Mouse (Mus musculus): ENCODE results near the gene Fgfr2. TPM values are rescaled to one million over a fixed set of nuclear protein-coding genes. Genes with fewer than 3 reads are reported as not detected.

The Fgfr2 gene
- polyA plus RNA-seq, 1 experiment from 2014 or later, result 93.4 TPM

DNA sequence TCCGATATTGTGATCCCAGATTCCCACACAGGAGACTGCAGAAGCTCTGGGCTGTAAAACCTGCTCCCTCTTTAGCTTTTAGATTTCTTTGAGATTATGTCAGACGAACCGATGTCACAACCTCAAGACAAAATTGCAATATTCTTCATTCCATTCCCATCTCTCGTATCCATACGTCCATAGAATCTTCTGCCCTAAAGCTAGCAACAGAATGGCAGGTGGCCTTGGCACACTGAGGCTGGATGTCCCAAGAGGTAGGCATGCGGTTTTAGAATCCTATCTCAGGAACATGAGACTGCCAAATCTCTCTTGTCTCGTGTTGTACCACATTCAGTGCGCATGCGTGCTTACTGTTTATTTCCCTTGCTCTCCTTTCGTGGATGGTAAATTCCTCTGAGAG is 2757.4 kb downstream of the Fgfr2 start:
- no peak overlapping the region for H3K9ac ChIP-seq (ENCODE audit: low read length)
- H3K9me3 ChIP-seq (replicated peaks; ENCODE audit: control insufficient read depth, low read length), result no peaks in the 10 kb centered on the region
- ATAC-seq (ENCODE audit: insufficient read depth, low FRiP score), result no peak
- no peaks in the 10 kb centered on the region for H3K36me3 ChIP-seq (ENCODE audit: control insufficient read depth, insufficient read depth, low read length)
- WGBS, result 90% methylated on average over 10 of the region's 10 CpGs
- no peak overlapping the region for H3K4me2 ChIP-seq (ENCODE audit: low read depth, low read length)
- H3K27ac ChIP-seq (ENCODE audit: low read length), result no peak overlapping the region
- no peaks in the 10 kb centered on the region for H3K27me3 ChIP-seq (ENCODE audit: control insufficient read depth, insufficient read depth, low read length)
- no peak overlapping the region for H3K4me3 ChIP-seq (replicated peaks; ENCODE audit: low read length)
- no peaks in the 10 kb centered on the region for H3K4me1 ChIP-seq (ENCODE audit: control insufficient read depth, insufficient read depth, low read length)

DNA sequence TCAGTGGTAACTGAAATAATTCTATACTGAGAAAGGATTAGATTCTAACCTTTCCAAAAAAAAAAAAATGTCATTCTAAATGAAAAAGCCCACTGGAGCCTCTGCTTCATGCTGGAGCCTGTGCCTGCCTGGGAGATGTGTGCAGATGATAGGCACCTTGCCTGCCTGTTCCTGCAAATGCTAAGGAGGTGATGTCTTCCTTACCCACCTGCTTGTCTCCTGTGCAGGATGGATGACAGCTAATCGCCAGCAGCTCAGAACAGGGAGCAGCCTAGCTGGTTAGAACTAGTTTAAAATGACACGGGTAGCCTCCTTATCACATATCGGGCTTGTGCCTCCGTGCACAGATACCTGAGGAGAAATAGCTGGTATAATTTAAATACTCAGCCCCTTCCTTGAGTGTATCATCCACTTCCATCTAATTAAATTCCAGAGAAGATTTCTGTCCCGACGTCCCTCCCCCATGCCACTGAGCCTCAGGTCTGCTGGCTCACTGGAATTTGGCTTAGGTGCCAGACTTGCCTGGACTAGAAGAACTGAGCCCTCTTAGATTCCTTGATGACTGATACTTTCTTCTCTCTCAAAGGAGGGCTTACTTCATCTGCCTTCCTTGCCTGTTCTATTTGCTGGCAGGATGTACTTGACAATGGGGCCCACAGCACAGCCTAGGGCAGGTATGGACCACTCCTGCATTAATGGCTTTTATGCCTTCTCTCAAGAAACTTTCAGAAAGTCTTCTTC is 2782.6 kb downstream of the Fgfr2 start:
- Histone ChIP-seq H3K4me1 (ENCODE audit: control insufficient read depth, insufficient read depth, low read length) (0 out of 2 replicates have a peak, but pooled peaks cover 2% of the 10 kb centered on the region), H3K4me3 (replicated peaks; ENCODE audit: low read length) (no peak overlapping the region), H3K4me2 (ENCODE audit: low read depth, low read length) (no peak overlapping the region), H3K9me3 (replicated peaks; ENCODE audit: control insufficient read depth, low read length) (no peaks in the 10 kb centered on the region), H3K36me3 (ENCODE audit: control insufficient read depth, insufficient read depth, low read length) (no peaks in the 10 kb centered on the region), H3K9ac (ENCODE audit: low read length) (no peak overlapping the region), H3K27ac (ENCODE audit: low read length) (peak overlapping the region; percentile 76), H3K27me3 (ENCODE audit: control insufficient read depth, insufficient read depth, low read length) (no peaks in the 10 kb centered on the region)
- ATAC-seq (ENCODE audit: insufficient read depth, low FRiP score), result peak; percentile 60
- WGBS, result 65% methylated on average over 6 of the region's 6 CpGs

GRCm38 (mm10) chr7:130337601-130338000 is 2785.5 kb downstream of the Fgfr2 start:
- no peak for ATAC-seq (ENCODE audit: insufficient read depth, low FRiP score)
- Histone ChIP-seq H3K4me2 (ENCODE audit: low read depth, low read length) (no peak overlapping the region), H3K27me3 (ENCODE audit: control insufficient read depth, insufficient read depth, low read length) (no peaks in the 10 kb centered on the region), H3K9ac (ENCODE audit: low read length) (no peak overlapping the region), H3K4me3 (replicated peaks; ENCODE audit: low read length) (no peak overlapping the region), H3K27ac (ENCODE audit: low read length) (no peak overlapping the region), H3K36me3 (ENCODE audit: control insufficient read depth, insufficient read depth, low read length) (no peaks in the 10 kb centered on the region), H3K4me1 (ENCODE audit: control insufficient read depth, insufficient read depth, low read length) (0 out of 2 replicates have a peak, but pooled peaks cover 2% of the 10 kb centered on the region), H3K9me3 (replicated peaks; ENCODE audit: control insufficient read depth, low read length) (no peaks in the 10 kb centered on the region)
- 93% methylated on average over 7 of the region's 7 CpGs for WGBS

DNA sequence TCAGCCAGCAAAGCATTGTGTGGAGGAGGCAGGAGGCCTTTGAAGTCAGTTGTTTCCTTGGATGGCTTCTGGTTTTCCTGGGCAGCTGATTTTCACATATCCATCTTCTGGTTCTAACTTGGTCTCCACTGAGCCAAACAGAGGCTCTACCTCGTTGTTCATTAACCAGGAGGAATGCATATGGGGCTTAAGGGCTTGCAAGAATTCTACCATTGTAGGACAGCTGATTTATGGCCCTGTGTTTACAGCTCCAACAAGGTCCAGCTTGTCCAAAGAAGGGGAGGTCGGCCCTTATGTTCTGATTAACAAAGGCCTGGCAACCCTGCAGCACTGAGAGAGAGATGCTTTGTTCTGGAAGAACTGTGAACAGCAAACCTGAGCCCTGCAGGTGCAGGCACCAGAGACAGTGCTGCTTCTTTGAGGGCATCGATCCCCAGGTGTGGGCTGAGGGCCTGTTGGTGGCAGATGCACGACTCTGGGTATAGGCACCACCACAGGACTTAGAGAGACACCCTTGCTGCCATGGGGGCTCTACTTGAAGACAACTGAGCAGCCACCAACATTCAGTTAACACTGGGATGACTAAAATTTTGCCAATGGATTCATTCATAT is 2787.6 kb downstream of the Fgfr2 start:
- Histone ChIP-seq H3K9ac (ENCODE audit: low read length) (no peak overlapping the region), H3K4me3 (replicated peaks; ENCODE audit: low read length) (no peak overlapping the region), H3K4me1 (ENCODE audit: control insufficient read depth, insufficient read depth, low read length) (0 out of 2 replicates have a peak, but pooled peaks cover 2% of the 10 kb centered on the region), H3K9me3 (replicated peaks; ENCODE audit: control insufficient read depth, low read length) (no peaks in the 10 kb centered on the region), H3K27ac (ENCODE audit: low read length) (peak overlapping the region; percentile 60), H3K27me3 (ENCODE audit: control insufficient read depth, insufficient read depth, low read length) (no peaks in the 10 kb centered on the region), H3K4me2 (ENCODE audit: low read depth, low read length) (no peak overlapping the region), H3K36me3 (ENCODE audit: control insufficient read depth, insufficient read depth, low read length) (no peaks in the 10 kb centered on the region)
- peak; percentile 58 for ATAC-seq (ENCODE audit: insufficient read depth, low FRiP score)
- WGBS, result 26% methylated on average over 4 of the region's 4 CpGs

- no peak for ATAC-seq (ENCODE audit: insufficient read depth, low FRiP score)
- Histone ChIP-seq H3K4me3 (replicated peaks; ENCODE audit: low read length) (no peak overlapping the region), H3K27me3 (ENCODE audit: control insufficient read depth, insufficient read depth, low read length) (no peaks in the 10 kb centered on the region), H3K4me2 (ENCODE audit: low read depth, low read length) (no peak overlapping the region), H3K27ac (ENCODE audit: low read length) (no peak overlapping the region), H3K9me3 (replicated peaks; ENCODE audit: control insufficient read depth, low read length) (no peaks in the 10 kb centered on the region), H3K9ac (ENCODE audit: low read length) (no peak overlapping the region), H3K36me3 (ENCODE audit: control insufficient read depth, insufficient read depth, low read length) (no peaks in the 10 kb centered on the region), H3K4me1 (ENCODE audit: control insufficient read depth, insufficient read depth, low read length) (0 out of 2 replicates have a peak, but pooled peaks cover 2% of the 10 kb centered on the region)
- 83% methylated on average over 11 of the region's 11 CpGs for WGBS
These were observed 2790.5 kb downstream of the Fgfr2 start for GRCm38 (mm10) chr7:130332515-130333220.

- 22% methylated on average over 15 of the region's 15 CpGs for WGBS
- Histone ChIP-seq H3K4me3 (replicated peaks; ENCODE audit: low read length) (no peak overlapping the region), H3K27ac (ENCODE audit: low read length) (no peak overlapping the region), H3K9ac (ENCODE audit: low read length) (no peak overlapping the region), H3K36me3 (ENCODE audit: control insufficient read depth, insufficient read depth, low read length) (no peaks in the 10 kb centered on the region), H3K4me1 (ENCODE audit: control insufficient read depth, insufficient read depth, low read length) (no peaks in the 10 kb centered on the region), H3K27me3 (ENCODE audit: control insufficient read depth, insufficient read depth, low read length) (no peaks in the 10 kb centered on the region), H3K4me2 (ENCODE audit: low read depth, low read length) (no peak overlapping the region), H3K9me3 (replicated peaks; ENCODE audit: control insufficient read depth, low read length) (no peaks in the 10 kb centered on the region)
- no peak for ATAC-seq (ENCODE audit: insufficient read depth, low FRiP score)
These were observed 2795.4 kb downstream of the Fgfr2 start for GRCm38 (mm10) chr7:130327603-130328365.

DNA sequence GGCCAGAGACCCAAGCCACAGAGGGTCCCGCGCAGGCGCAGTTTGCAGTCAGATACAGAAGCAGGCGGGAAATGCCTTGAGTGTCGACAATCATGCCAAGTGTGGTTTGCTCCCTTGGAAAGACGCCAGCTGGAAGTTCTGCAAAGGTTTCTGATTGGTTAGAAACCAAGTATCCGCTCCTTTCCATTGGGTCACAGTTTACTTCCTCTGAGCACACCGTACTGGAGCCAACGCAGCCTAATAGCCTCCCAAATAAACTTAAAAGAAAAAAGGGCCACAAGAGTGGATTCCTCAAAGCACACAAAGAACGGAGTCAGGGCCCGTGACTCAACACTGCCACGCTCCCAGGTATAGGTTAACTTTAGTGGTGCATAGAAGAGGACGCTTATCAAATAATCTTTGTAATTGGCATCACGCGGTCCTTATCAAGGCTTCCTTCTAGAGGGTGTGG is 2797.1 kb downstream of the Fgfr2 start:
- H3K4me2 ChIP-seq (ENCODE audit: low read depth, low read length), result no peak overlapping the region
- peak; percentile 44; the same call in 1 of the 2 replicates for ATAC-seq (ENCODE audit: insufficient read depth, low FRiP score)

DNA sequence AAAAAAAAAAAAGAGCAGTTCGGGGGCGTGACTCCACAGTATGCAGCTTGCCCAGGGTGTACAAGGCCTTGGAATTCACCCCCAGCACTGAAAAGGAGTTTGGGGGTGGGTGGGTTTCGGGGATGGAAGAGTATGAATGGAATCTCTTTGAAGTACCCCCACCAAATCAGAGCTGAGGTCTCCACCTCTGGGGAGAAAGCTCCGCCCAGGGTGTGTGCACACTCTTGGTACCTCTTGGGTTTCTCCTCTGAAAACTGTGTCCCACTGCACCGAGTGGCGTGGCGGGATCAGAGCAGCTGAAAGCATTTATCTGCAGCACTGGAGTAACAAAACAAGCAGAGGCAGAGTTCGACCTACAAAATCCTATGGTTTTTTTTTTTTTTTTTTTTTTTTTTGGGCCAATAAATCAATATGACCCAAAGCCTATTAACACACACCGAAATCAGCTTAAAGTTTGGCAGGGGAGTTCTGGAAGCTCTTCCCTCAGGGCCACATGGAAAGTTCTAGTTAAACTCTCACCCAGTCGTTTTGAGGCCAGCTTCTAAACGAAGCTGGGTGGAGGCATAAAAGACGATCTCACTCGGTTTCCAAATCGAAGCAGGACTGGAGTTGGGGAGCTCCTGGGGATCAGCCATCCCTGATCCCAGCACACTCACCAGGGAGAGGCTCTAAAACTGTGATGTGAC is 2798.3 kb downstream of the Fgfr2 start:
- Histone ChIP-seq H3K36me3 (ENCODE audit: control insufficient read depth, insufficient read depth, low read length) (no peaks in the 10 kb centered on the region), H3K27me3 (ENCODE audit: control insufficient read depth, insufficient read depth, low read length) (no peaks in the 10 kb centered on the region), H3K4me2 (ENCODE audit: low read depth, low read length) (no peak overlapping the region), H3K27ac (ENCODE audit: low read length) (peak overlapping the region; percentile 50; the same call in 1 of the 2 replicates), H3K4me1 (ENCODE audit: control insufficient read depth, insufficient read depth, low read length) (peaks cover under 1% of the 10 kb centered on the region), H3K4me3 (replicated peaks; ENCODE audit: low read length) (no peak overlapping the region), H3K9me3 (replicated peaks; ENCODE audit: control insufficient read depth, low read length) (no peaks in the 10 kb centered on the region), H3K9ac (ENCODE audit: low read length) (no peak overlapping the region)
- no peak for ATAC-seq (ENCODE audit: insufficient read depth, low FRiP score)
- WGBS, result 48% methylated on average over 14 of the region's 14 CpGs

More for the DNA sequence above, 2797.1 kb downstream of the Fgfr2 start:
- H3K4me3 ChIP-seq (replicated peaks; ENCODE audit: low read length), result no peak overlapping the region
- no peaks in the 10 kb centered on the region for H3K9me3 ChIP-seq (replicated peaks; ENCODE audit: control insufficient read depth, low read length)
- 54% methylated on average over 15 of the region's 15 CpGs for WGBS
- no peaks in the 10 kb centered on the region for H3K4me1 ChIP-seq (ENCODE audit: control insufficient read depth, insufficient read depth, low read length)
- no peak overlapping the region for H3K9ac ChIP-seq (ENCODE audit: low read length)
- no peaks in the 10 kb centered on the region for H3K36me3 ChIP-seq (ENCODE audit: control insufficient read depth, insufficient read depth, low read length)
- H3K27me3 ChIP-seq (ENCODE audit: control insufficient read depth, insufficient read depth, low read length), result no peaks in the 10 kb centered on the region
- H3K27ac ChIP-seq (ENCODE audit: low read length), result no peak overlapping the region

Data from stomach, embryonic 16.5 days (tissue).